Mouse (Mus musculus) erythroblast, embryonic 14.5 days (primary cell): Measurements from ENCODE around the gene Mep1a.

Experiments
- GATA1 ChIP-seq: IDR thresholded peaks from 2 replicates; pipeline ENCODE4 v1.6.1; 2012; ENCODE audit warnings: low read length, inconsistent platforms, mixed read lengths
- TAL1 ChIP-seq: IDR thresholded peaks from 3 replicates; pipeline ENCODE4 v1.6.1; 2012; ENCODE audit warnings: low read length, inconsistent platforms, mixed read lengths

DNA sequence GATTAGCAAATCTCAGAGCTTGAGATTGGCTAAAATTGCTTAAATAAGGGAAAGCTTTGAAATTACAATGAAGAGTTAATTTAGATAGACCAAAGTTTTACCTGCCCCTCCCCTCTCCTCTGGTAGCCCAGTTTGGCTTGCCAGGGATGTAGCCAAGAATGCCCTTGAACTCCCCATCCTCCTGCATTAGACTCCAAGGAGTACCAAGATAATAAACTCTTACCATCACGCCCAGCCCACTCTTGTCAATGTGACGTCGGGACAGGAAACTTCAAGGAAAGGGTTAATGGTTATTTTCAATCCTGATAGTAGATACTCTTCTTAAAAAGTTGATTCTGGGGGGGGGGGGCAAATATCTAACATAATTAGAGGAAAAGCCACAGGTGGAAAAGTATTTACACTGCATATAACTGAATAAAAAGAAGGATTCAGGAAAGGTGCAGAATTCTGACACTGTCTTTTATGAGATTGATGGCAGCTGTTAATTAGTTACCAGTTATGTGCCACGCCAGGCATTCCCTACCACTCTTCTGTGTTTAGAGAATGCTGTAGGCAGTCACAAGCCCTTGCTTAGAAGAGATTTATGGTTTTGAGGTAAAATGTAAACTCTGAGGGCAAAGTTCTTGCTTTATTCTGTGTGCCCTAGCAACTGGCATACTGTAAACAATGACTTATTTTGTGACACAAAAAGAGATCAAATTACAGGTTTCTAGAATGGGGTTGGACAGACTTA is 1.4 kb upstream of the Mep1a start:
- no peak for TF ChIP-seq GATA1
- TF ChIP-seq TAL1 = no peak
